ENCODE assay signal across 15 mouse cellular contexts in the genomic region with DNA sequence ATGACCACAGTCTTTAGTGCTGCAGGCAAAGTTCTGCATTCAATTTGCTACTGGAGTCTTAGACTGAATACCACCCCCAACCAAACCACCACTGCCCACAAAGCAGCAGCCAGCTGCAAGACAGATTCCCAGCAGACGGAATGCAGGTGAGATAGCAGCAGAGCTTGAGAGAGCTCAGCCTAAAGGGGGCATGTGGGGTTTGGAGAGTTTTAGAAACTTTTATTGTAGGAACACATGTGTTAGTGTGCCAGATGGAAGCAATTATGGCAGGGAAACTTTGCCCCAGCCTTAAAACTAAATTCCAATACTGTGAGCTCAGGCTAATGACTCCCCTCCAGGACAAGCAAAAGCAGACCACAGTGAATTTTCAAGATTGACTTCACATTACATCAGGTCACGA.
A peak's percentile ranks its signal among the peaks of the same experiment; 100 is the strongest.
DNase-seq lines count a peak whose midpoint lies in the region; ATAC-seq lines count a peak whose summit lies in the region.
"Had no signal": no experiment of that assay in that cellular context is flagged by ENCODE, and none has a peak within 500 bp of the region (broad histone marks: within the 10 kb centered on the region; RNA-seq: fewer than 3 reads in every experiment).

No protein-coding gene starts in this region.

- 26% methylated on average over 2 of the region's 2 CpGs for WGBS in intestine, embryonic 14.5 days
- WGBS in intestine, embryonic 16.5 days, result 35% methylated on average over 2 of the region's 2 CpGs
- WGBS in embryonic facial prominence, embryonic 15.5 days, result 17% methylated on average over 2 of the region's 2 CpGs

- no peak overlapping the region for H3K4me2 ChIP-seq in intestine, embryonic 14.5 days (ENCODE audit: low read length)
- H3K4me2 ChIP-seq in intestine, embryonic 16.5 days (ENCODE audit: low read depth, low read length), result no peak overlapping the region
- 0 out of 2 replicates have a peak overlapping the region, but pooled peaks have one; percentile 6 for H3K4me2 ChIP-seq in embryonic facial prominence, embryonic 15.5 days (replicated peaks)

- DNase-seq in intestine, embryonic 14.5 days (ENCODE audit: low spot score), result no peak
- DNase-seq in embryo, embryonic 10 days (ENCODE audit: low spot score), result peak; percentile 82
- peak; percentile 82 for DNase-seq in mesoderm, embryonic 11.5 days (ENCODE audit: low read depth, low spot score)
- no peak for DNase-seq in kidney, adult 8-10 months
- DNase-seq in lung, postnatal 36 days, result no peak
- DNase-seq: adrenal gland, postnatal 36 days; cerebellum, adult 11-12 months; forebrain, postnatal 0 days; heart, postnatal 4 days; kidney, adult 2 months; lung, adult 18-20 months had no signal

- H3K9ac ChIP-seq in intestine, embryonic 14.5 days (ENCODE audit: low read length), result no peak overlapping the region
- H3K9ac ChIP-seq in intestine, embryonic 16.5 days (ENCODE audit: low read depth, low read length), result no peak overlapping the region
- no peak overlapping the region for H3K9ac ChIP-seq in embryonic facial prominence, embryonic 15.5 days
- H3K9ac ChIP-seq: forebrain, postnatal 0 days had no signal

- no peaks in the 10 kb centered on the region for H3K9me3 ChIP-seq in intestine, embryonic 14.5 days (ENCODE audit: control insufficient read depth, low read length)
- no peaks in the 10 kb centered on the region for H3K9me3 ChIP-seq in intestine, embryonic 16.5 days (ENCODE audit: control insufficient read depth, low read length)
- no peaks in the 10 kb centered on the region for H3K9me3 ChIP-seq in embryonic facial prominence, embryonic 15.5 days (replicated peaks)

- H3K4me3 ChIP-seq in intestine, embryonic 14.5 days (ENCODE audit: low read depth, low read length), result no peak overlapping the region
- H3K4me3 ChIP-seq in intestine, embryonic 16.5 days (ENCODE audit: low read length), result no peak overlapping the region
- no peak overlapping the region for H3K4me3 ChIP-seq in embryonic facial prominence, embryonic 15.5 days (replicated peaks)
- H3K4me3 ChIP-seq: layer of hippocampus, adult 2 months had no signal

- H3K27me3 ChIP-seq in intestine, embryonic 14.5 days (replicated peaks; ENCODE audit: control insufficient read depth, insufficient read depth, low read length), result no peaks in the 10 kb centered on the region
- H3K27me3 ChIP-seq in intestine, embryonic 16.5 days (replicated peaks; ENCODE audit: control insufficient read depth, insufficient read depth, low read length), result no peaks in the 10 kb centered on the region
- no peaks in the 10 kb centered on the region for H3K27me3 ChIP-seq in embryonic facial prominence, embryonic 15.5 days

- peak overlapping the region; percentile 38; the same call in 1 of the 2 replicates for H3K27ac ChIP-seq in intestine, embryonic 14.5 days (ENCODE audit: low read depth)
- H3K27ac ChIP-seq in intestine, embryonic 16.5 days (ENCODE audit: low read length), result no peak overlapping the region
- H3K27ac ChIP-seq in embryonic facial prominence, embryonic 15.5 days (replicated peaks), result peak overlapping the region; percentile 59; the same call in 1 of the 2 replicates
- H3K27ac ChIP-seq: layer of hippocampus, adult 2 months had no signal

- peaks cover 7% of the 10 kb centered on the region for H3K4me1 ChIP-seq in intestine, embryonic 14.5 days (replicated peaks; ENCODE audit: control insufficient read depth, insufficient read depth, low read length)
- no peaks in the 10 kb centered on the region for H3K4me1 ChIP-seq in intestine, embryonic 16.5 days (ENCODE audit: control insufficient read depth, insufficient read depth, low read length)
- H3K4me1 ChIP-seq in embryonic facial prominence, embryonic 15.5 days, result 0 out of 2 replicates have a peak, but pooled peaks cover 3% of the 10 kb centered on the region

- ATAC-seq in intestine, embryonic 14.5 days (replicated peaks; ENCODE audit: low FRiP score, low TSS enrichment, low read depth), result no peak
- no peak for ATAC-seq in intestine, embryonic 16.5 days
- peak; percentile 70; the same call in 1 of the 2 replicates for ATAC-seq in embryonic facial prominence, embryonic 15.5 days (ENCODE audit: insufficient number of reproducible peaks, low FRiP score, low TSS enrichment, low read depth)
- ATAC-seq in monocyte, adult 5-6 weeks (replicated peaks; ENCODE audit: insufficient number of reproducible peaks, low FRiP score, low TSS enrichment, poor library complexity, severe bottlenecking), result no peak
- ATAC-seq: forebrain, postnatal 0 days had no signal

- no peaks in the 10 kb centered on the region for H3K36me3 ChIP-seq in intestine, embryonic 14.5 days (ENCODE audit: control insufficient read depth, insufficient read depth, low read length)
- no peaks in the 10 kb centered on the region for H3K36me3 ChIP-seq in intestine, embryonic 16.5 days (ENCODE audit: control insufficient read depth, insufficient read depth, low read length)
- H3K36me3 ChIP-seq in embryonic facial prominence, embryonic 15.5 days, result no peaks in the 10 kb centered on the region

Comparison
In these comparisons a context has a peak if more than half of its experiments do, and no peak if none do; other contexts are left out.
1. DNase-seq: peak in embryo, embryonic 10 days (single experiment) and mesoderm, embryonic 11.5 days (single experiment); none in intestine, embryonic 14.5 days (single experiment), kidney, adult 8-10 months (0 of 2) and lung, postnatal 36 days (single experiment).